Mouse (Mus musculus) v-Abl transformed pro-B cells (cell line): ENCODE measurements around the gene Olfr853.

ENCODE experiments used
- in situ Hi-C, 2 experiments: fragments of 400-800 bp; cut with MboI; formaldehyde crosslinking; loops; one replicate each; pipeline ENCODE4 v1.15.1; 2025; ENCODE audit not compliant: unreplicated experiment in 2 of 2

The Olfr853 gene

GRCm38 (mm10) chr9:19540976-19541375, at the start of gene Olfr853:
TSS of gene Olfr853 (minus strand) at chr9:19541076.
- in situ Hi-C loops: no loop called here

GRCm38 (mm10) chr9:19582317-19582716, 41.4 kb upstream of the Olfr853 start, which contains the start of gene Olfr855:
TSS of gene Olfr855 (plus strand) at chr9:19582617.
- in situ Hi-C loops: no loop called here

GRCm38 (mm10) chr9:19567282-19567681, 26.4 kb upstream of the Olfr853 start, which contains the start of gene Olfr854:
TSS of gene Olfr854 (minus strand) at chr9:19567382.
- in situ Hi-C loops: no loop called here

- in situ Hi-C loops: no loop called here
These were observed 47.9 kb downstream of the Olfr853 start, which contains the start of gene Olfr851 for GRCm38 (mm10) chr9:19492995-19493394. TSS of gene Olfr851 (plus strand) at chr9:19493295.
